In genomic region chr6:41706275-41706674, GRCm38 (mm10) we compare ENCODE assay signal across 23 mouse cellular contexts. TPM values are rescaled to one million over a fixed set of nuclear protein-coding genes. Genes with fewer than 3 reads are reported as not detected.
DNase-seq lines count a peak whose midpoint lies in the region.
"Had no signal": no experiment of that assay in that cellular context is flagged by ENCODE, and none has a peak within 500 bp of the region (broad histone marks: within the 10 kb centered on the region; RNA-seq: fewer than 3 reads in every experiment).

No protein-coding gene starts in this region.

- DNase-seq in heart, embryonic 10.5 days (ENCODE audit: low spot score): peak; percentile 82
- DNase-seq in heart, postnatal 10 days: no peak
- peak; percentile 81 for DNase-seq in c-Kit-negative CD71-positive TER-119-positive erythroid progenitor cells, embryonic 14.5 days (ENCODE audit: low read depth, low spot score)
- DNase-seq in liver: peak; percentile 86
- peak; percentile 33 to 65 for DNase-seq in spleen, postnatal 36 days (ENCODE audit: low spot score in 2 of 2)
- no peak for DNase-seq in right cerebral cortex, postnatal 36 days (ENCODE audit: low spot score in 2 of 2)
- DNase-seq in layer of hippocampus, adult 18-20 months (ENCODE audit: low spot score in 2 of 2): no peak
- no peak for DNase-seq in left cerebral cortex, postnatal 10 days (ENCODE audit: extremely low spot score in 1 of 2, low spot score in 2 of 2)
- DNase-seq: B cell, adult 2 months; cerebellum, postnatal 14 days; forebrain, postnatal 0 days; gastrocnemius, postnatal 25 days; kidney, adult 2 months; lung, adult 18-20 months; right cerebral cortex, postnatal 14 days; thymus, adult 2 months had no signal

- H3K4me3 ChIP-seq in heart, embryonic 10.5 days: no peak overlapping the region
- H3K4me3 ChIP-seq: embryonic facial prominence, embryonic 12.5 days; megakaryocyte, embryonic 14.5 days had no signal

- H3K36me3 ChIP-seq in heart, embryonic 10.5 days: no peaks in the 10 kb centered on the region
- H3K36me3 ChIP-seq: embryonic facial prominence, embryonic 12.5 days had no signal

- H3K9me3 ChIP-seq in heart, embryonic 10.5 days: no peaks in the 10 kb centered on the region
- H3K9me3 ChIP-seq: embryonic facial prominence, embryonic 12.5 days; megakaryocyte, embryonic 14.5 days had no signal

- H3K4me1 ChIP-seq in heart, embryonic 10.5 days: no peaks in the 10 kb centered on the region
- H3K4me1 ChIP-seq: embryonic facial prominence, embryonic 12.5 days had no signal

- intact Hi-C loops in heart, postnatal 10 days (cut with DNase I): no loop called here
- intact Hi-C loops in left cerebral cortex, postnatal 10 days (cut with DNase I): no loop called here

- no peaks in the 10 kb centered on the region for H3K27me3 ChIP-seq in heart, embryonic 10.5 days (ENCODE audit: insufficient read depth, poor library complexity, severe bottlenecking)
- H3K27me3 ChIP-seq: embryonic facial prominence, embryonic 12.5 days; megakaryocyte, embryonic 14.5 days had no signal

- WGBS in heart, embryonic 10.5 days: 78% methylated on average over 7 of the region's 7 CpGs

- no peak overlapping the region for H3K27ac ChIP-seq in heart, embryonic 10.5 days
- H3K27ac ChIP-seq: embryonic facial prominence, embryonic 12.5 days had no signal

RNA-seq across cellular contexts. Expression of gene Kel, which starts 2.1 kb away (rescaled TPM):
- polyA plus RNA-seq in heart, embryonic 10.5 days (2016; fragmentation: Nextera tagmentation; extraction: Ambion mirVana): 21.0 and 28.3 TPM in 2 replicates
- total RNA-seq in heart, postnatal 10 days (2021): under 1 TPM in 1 of 2 experiments, not detected in 1; 0.36 TPM
- total RNA-seq in layer of hippocampus, adult 18-20 months (2021): not detected
- total RNA-seq in left cerebral cortex, postnatal 10 days (2021): not detected
- total RNA-seq: forebrain, postnatal 0 days; gastrocnemius, postnatal 25 days; left cerebral cortex, adult 8-10 months had no signal
- polyA plus RNA-seq: forebrain, postnatal 0 days; large intestine, adult 2 months had no signal

RNA-seq across cellular contexts. Expression of gene Llcfc1, which starts 22.0 kb away (rescaled TPM):
- not detected in 2 replicates for polyA plus RNA-seq in heart, embryonic 10.5 days (2016; fragmentation: Nextera tagmentation; extraction: Ambion mirVana)
- not detected for total RNA-seq in heart, postnatal 10 days (2021)
- total RNA-seq in layer of hippocampus, adult 18-20 months (2021): not detected
- total RNA-seq in left cerebral cortex, postnatal 10 days (2021): not detected
- total RNA-seq: ES-E14; forebrain, postnatal 0 days; gastrocnemius, postnatal 25 days; hematopoietic stem cell, adult 5-6 weeks; left cerebral cortex, adult 8-10 months; neutrophil, adult 5-6 weeks had no signal
- polyA plus RNA-seq: embryonic facial prominence, embryonic 12.5 days; forebrain, postnatal 0 days; large intestine, adult 2 months; thymus, adult 2 months had no signal

RNA-seq across cellular contexts. Expression of gene Trpv5, which starts 25.7 kb away (rescaled TPM):
- not detected in 2 replicates for polyA plus RNA-seq in heart, embryonic 10.5 days (2016; fragmentation: Nextera tagmentation; extraction: Ambion mirVana)
- not detected for total RNA-seq in heart, postnatal 10 days (2021)
- total RNA-seq in layer of hippocampus, adult 18-20 months (2021): not detected
- total RNA-seq in left cerebral cortex, postnatal 10 days (2021): not detected
- total RNA-seq: forebrain, postnatal 0 days; gastrocnemius, postnatal 25 days; hematopoietic stem cell, adult 5-6 weeks; left cerebral cortex, adult 8-10 months; neutrophil, adult 5-6 weeks had no signal
- polyA plus RNA-seq: embryonic facial prominence, embryonic 12.5 days; forebrain, postnatal 0 days; large intestine, adult 2 months; thymus, adult 2 months had no signal

Comparison
In these comparisons a context has a peak if more than half of its experiments do, and no peak if none do; other contexts are left out.
1. DNase-seq: peak in heart, embryonic 10.5 days (single experiment), c-Kit-negative CD71-positive TER-119-positive erythroid progenitor cells, embryonic 14.5 days (single experiment), liver (single experiment) and spleen, postnatal 36 days (2 of 2); none in heart, postnatal 10 days (0 of 2), right cerebral cortex, postnatal 36 days (0 of 2), layer of hippocampus, adult 18-20 months (0 of 2) and left cerebral cortex, postnatal 10 days (0 of 2).